Mouse (Mus musculus) heart, embryonic 11.5 days (tissue): ENCODE results near the gene Zar1. TPM values are rescaled to one million over a fixed set of nuclear protein-coding genes. Genes with fewer than 3 reads are reported as not detected.
"Not testable (repeated sequence)": the region's sequence is repeated elsewhere in the genome, so short reads cannot be mapped to it uniquely, and the experiment has no call there.

Source experiments
- ATAC-seq: fragments of 200-750 bp; cut with Nextera tagmentation; replicated peaks from 2 replicates; pipeline ENCODE4 v1.8.0; 2017; ENCODE audit warnings: moderate library complexity; ENCODE audit not compliant: insufficient number of reproducible peaks, low FRiP score, low TSS enrichment
- H3K27ac ChIP-seq: fragments of 300-500 bp; sonication (generic); 2 replicates; pipeline ENCODE4 v1.5.1; 2014; ENCODE audit warnings: mild to moderate bottlenecking, low read depth, low read length
- H3K27me3 ChIP-seq: fragments of 300-500 bp; sonication (generic); 2 replicates; pipeline ENCODE4 v1.6.1; 2014; ENCODE audit warnings: mild to moderate bottlenecking, low read length, mixed read lengths; ENCODE audit not compliant: control insufficient read depth, insufficient read depth
- H3K36me3 ChIP-seq: fragments of 300-500 bp; sonication (generic); 2 replicates; pipeline ENCODE4 v1.6.1; 2014; ENCODE audit warnings: mild to moderate bottlenecking, low read length, moderate library complexity, mixed read lengths; ENCODE audit not compliant: control insufficient read depth, insufficient read depth
- H3K4me1 ChIP-seq: fragments of 300-500 bp; sonication (generic); 2 replicates; pipeline ENCODE4 v1.6.1; 2014; ENCODE audit warnings: low read length; ENCODE audit not compliant: control insufficient read depth, insufficient read depth
- H3K4me2 ChIP-seq: fragments of 300-500 bp; sonication (generic); 2 replicates; pipeline ENCODE4 v1.6.1; 2014; ENCODE audit warnings: mild to moderate bottlenecking, moderate library complexity
- H3K4me3 ChIP-seq: fragments of 300-500 bp; sonication (generic); 2 replicates; pipeline ENCODE4 v1.5.1; 2014; ENCODE audit warnings: low read depth, low read length
- H3K9ac ChIP-seq: fragments of 300-500 bp; sonication (generic); 2 replicates; pipeline ENCODE4 v1.6.1; 2014; ENCODE audit warnings: mild to moderate bottlenecking, low read depth, low read length, moderate library complexity
- H3K9me3 ChIP-seq: fragments of 300-500 bp; sonication (generic); replicated peaks from 2 replicates; pipeline ENCODE4 v1.6.1; 2016; ENCODE audit warnings: low read length; ENCODE audit not compliant: control insufficient read depth
- WGBS: fragments of 180-500 bp; shearing (Covaris S2); extraction: QIAGEN DNeasy Blood & Tissue Kit; methylation state at CpG from one replicate; pipeline ENCODE4 v1.1.7; 2014; ENCODE audit not compliant: insufficient replicate concordance; 5-methylcytosine and 5-hydroxymethylcytosine counted together
- polyA plus RNA-seq: library from polyadenylated mRNA; unstranded; fragments of >200 nt; fragmentation: Nextera tagmentation; extraction: Ambion mirVana; gene quantifications from 2 replicates; pipeline ENCODE4 v1.2.1, GENCODE M21; 2014

Zar1 gene
- polyA plus RNA-seq, 1 experiment from 2014 or later: 0.44 TPM

DNA sequence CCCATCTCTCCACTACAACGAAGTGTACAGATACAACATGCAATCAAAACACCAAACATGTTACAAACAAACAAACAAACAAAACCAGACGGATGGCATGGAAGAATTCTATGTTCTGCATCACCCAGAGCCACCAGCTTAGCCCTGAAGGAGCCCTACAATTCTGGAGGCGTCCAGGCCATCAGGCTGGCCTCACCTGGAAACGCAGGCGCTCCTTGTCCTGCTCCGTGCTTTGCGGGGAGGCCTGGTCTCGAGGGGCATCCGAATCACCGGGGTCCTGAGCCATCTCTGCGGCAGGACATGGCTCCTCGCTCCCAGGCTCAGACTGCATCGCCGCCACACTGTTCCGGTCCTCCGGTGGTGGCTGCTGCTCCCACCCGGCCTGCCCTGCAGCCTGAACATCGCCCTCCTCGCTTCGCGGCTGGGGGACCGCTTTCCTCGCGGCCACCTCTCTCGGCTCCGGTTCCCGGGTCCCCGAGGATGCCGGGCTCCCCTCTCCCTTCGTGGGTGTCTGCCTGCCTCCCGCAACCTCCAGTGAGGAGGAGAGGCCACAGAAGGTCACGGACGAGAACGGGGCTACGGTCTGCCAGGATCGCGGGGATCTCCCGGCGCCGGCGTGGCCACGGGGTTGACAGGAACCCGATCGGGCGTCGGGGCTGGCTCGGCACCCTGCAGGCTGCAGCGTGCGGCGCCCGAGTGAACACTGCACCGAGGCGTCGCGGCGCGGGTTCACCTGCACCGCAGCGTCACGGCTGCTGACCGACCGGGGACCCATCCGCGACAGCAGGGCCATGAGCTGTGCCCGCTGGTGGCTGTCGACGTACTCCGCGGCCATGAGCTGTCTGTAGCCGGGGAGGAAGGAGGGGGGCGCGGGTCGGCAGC lies 725 bp downstream of the Zar1 start:
- not testable (repeated sequence) for H3K27ac ChIP-seq, H3K4me1 ChIP-seq, H3K36me3 ChIP-seq, H3K9me3 ChIP-seq
- WGBS: 9% methylated on average over 48 of the region's 73 CpGs
- H3K9ac ChIP-seq: peak overlapping the region; percentile 59
- ATAC-seq: peak; percentile 49; the same call in 1 of the 2 replicates
- H3K4me2 ChIP-seq: peak overlapping the region; percentile 87
- H3K4me3 ChIP-seq: peak overlapping the region; percentile 52
- H3K27me3 ChIP-seq: peaks cover 15% of the 10 kb centered on the region

DNA sequence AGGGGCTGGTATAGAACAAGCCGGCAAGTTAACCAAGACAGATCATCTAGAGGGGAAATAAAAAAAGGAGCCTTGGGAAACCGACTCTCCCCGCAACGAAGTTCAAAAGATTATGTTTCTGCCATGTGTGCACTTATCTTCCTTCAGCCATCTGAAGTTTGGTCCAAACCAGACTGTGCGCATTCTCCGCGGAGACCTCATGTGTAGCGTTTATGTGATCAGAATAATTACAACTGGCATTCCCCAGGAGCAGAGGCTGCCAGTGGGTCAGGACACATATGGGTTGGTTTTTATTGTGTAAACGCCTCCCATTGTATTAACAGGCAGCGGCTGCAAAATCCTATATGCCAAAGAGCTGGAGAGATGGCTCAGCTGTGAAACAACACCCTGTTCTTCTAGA lies 1.5 kb downstream of the Zar1 start:
- not testable (repeated sequence) for H3K4me3 ChIP-seq, H3K4me2 ChIP-seq, ATAC-seq

GRCm38 (mm10) chr5:72565621-72566020 lies 15.4 kb downstream of the Zar1 start:
- H3K27me3 ChIP-seq: no peaks in the 10 kb centered on the region
- ATAC-seq: no peak
- H3K4me2 ChIP-seq: no peak overlapping the region
- H3K9ac ChIP-seq: no peak overlapping the region
- H3K4me1 ChIP-seq: no peaks in the 10 kb centered on the region
- peaks cover 5% of the 10 kb centered on the region; the same call in 1 of the 2 replicates for H3K9me3 ChIP-seq
- WGBS: 84% methylated on average over 5 of the region's 5 CpGs
- no peaks in the 10 kb centered on the region for H3K36me3 ChIP-seq
- H3K27ac ChIP-seq: no peak overlapping the region
- no peak overlapping the region for H3K4me3 ChIP-seq

More for the DNA sequence above, 1.5 kb downstream of the Zar1 start:
- H3K9ac ChIP-seq, H3K36me3 ChIP-seq, H3K9me3 ChIP-seq, H3K4me1 ChIP-seq, H3K27ac ChIP-seq: not testable (repeated sequence)
- WGBS: 63% methylated on average over 10 of the region's 10 CpGs
- peaks cover 15% of the 10 kb centered on the region for H3K27me3 ChIP-seq

- not testable (repeated sequence) for H3K4me3 ChIP-seq, H3K9ac ChIP-seq, H3K9me3 ChIP-seq, ATAC-seq, H3K4me2 ChIP-seq, H3K27me3 ChIP-seq, H3K27ac ChIP-seq, H3K4me1 ChIP-seq, H3K36me3 ChIP-seq
- 23% methylated on average over 2 of the region's 2 CpGs for WGBS
These were observed 17.9 kb downstream of the Zar1 start for GRCm38 (mm10) chr5:72563183-72563582.

DNA sequence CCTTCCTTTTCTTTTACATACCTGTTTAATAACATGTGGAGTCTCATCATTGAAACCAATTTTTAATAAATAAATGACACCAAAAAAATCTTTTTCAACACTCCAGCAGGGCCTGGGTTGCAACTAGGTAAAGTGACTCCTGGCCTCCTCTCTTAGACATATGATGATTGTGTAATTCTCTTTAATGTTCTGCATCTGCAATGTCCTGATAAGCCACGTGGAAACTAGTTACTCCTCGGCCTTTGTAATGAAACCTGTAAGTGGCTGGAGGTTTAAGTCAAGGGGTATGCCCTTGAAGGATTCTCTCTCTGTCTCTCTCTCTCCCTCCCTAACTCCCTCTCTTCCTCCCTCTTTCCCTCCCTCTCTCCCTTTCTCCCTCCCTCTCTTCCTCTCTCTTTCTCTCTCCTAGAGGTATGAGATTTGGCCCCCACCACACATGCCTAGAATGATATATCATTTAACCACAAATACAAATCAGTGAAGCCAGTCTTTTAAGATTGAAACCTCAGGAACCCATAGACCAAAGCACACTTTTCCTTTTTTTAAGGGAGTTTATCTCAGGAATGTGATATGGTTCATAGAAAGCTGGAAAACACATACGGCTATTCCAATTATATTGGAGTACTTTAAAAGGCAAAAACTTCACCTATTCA lies 20.0 kb downstream of the Zar1 start:
- ATAC-seq: no peak
- WGBS: 54% methylated on average over 3 of the region's 3 CpGs
- H3K4me2 ChIP-seq: no peak overlapping the region

GRCm38 (mm10) chr5:72559544-72560049 lies 21.5 kb downstream of the Zar1 start, which contains the start of gene Nfxl1:
Gene Nfxl1, minus strand, starts transcription at chr5:72559684.
- Histone ChIP-seq H3K4me2 (peak within 1 kb of the TSS; percentile 94), H3K27me3 (no peaks in the 10 kb centered on the region), H3K27ac (peak within 1 kb of the TSS; percentile 54; the same call in 1 of the 2 replicates), H3K9me3 (no peaks in the 10 kb centered on the region), H3K36me3 (no peaks in the 10 kb centered on the region), H3K4me3 (peak within 1 kb of the TSS; percentile 89), H3K9ac (peak within 1 kb of the TSS; percentile 92), H3K4me1 (peaks cover 5% of the 10 kb centered on the region; the same call in 1 of the 2 replicates)
- peak; percentile 94 for ATAC-seq
- under 1% methylated on average over 42 of the region's 42 CpGs for WGBS

More for the DNA sequence above, 20.0 kb downstream of the Zar1 start:
- Histone ChIP-seq H3K4me3 (no peak overlapping the region), H3K27me3 (no peaks in the 10 kb centered on the region), H3K4me1 (peaks cover 5% of the 10 kb centered on the region; the same call in 1 of the 2 replicates), H3K9me3 (no peaks in the 10 kb centered on the region), H3K9ac (no peak overlapping the region), H3K36me3 (no peaks in the 10 kb centered on the region), H3K27ac (no peak overlapping the region)

GRCm38 (mm10) chr5:72558716-72559526 lies 22.1 kb downstream of the Zar1 start:
- under 1% methylated on average over 57 of the region's 57 CpGs for WGBS
- peak; percentile 77 for ATAC-seq
- H3K27me3 ChIP-seq: no peaks in the 10 kb centered on the region
- H3K9me3 ChIP-seq: no peaks in the 10 kb centered on the region
- H3K36me3 ChIP-seq: no peaks in the 10 kb centered on the region
- peak overlapping the region; percentile 92 for H3K9ac ChIP-seq
- peak overlapping the region; percentile 42; the same call in 1 of the 2 replicates for H3K27ac ChIP-seq
- H3K4me2 ChIP-seq: peak overlapping the region; percentile 94
- peak overlapping the region; percentile 89 for H3K4me3 ChIP-seq
- peaks cover 5% of the 10 kb centered on the region; the same call in 1 of the 2 replicates for H3K4me1 ChIP-seq

DNA sequence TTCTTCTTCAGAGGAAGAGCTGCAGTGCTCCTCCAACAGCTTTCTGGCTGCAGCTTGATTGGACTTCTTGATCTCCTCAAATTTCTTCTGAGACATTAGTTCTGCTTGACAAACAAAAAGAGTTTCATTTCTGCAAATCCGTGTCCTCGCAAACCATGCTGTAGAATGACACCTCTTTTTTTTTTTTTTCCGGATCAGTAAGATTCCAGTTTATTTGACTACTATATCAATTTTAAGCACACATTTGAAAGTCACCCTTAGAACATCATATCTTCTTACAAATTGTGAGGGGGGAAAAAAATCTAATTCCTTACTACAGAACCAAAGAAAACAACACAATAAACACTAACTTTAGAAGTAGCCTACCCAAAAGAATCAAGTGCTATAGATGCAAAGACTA lies 24.8 kb downstream of the Zar1 start:
- WGBS: 93% methylated on average over 3 of the region's 3 CpGs
- H3K4me2 ChIP-seq: no peak overlapping the region

More for the DNA sequence above, 24.8 kb downstream of the Zar1 start:
- no peak overlapping the region for H3K9ac ChIP-seq
- no peaks in the 10 kb centered on the region for H3K27me3 ChIP-seq
- H3K27ac ChIP-seq: no peak overlapping the region
- ATAC-seq: no peak
- no peak overlapping the region for H3K4me3 ChIP-seq
- 0 out of 2 replicates have a peak, but pooled peaks cover 4% of the 10 kb centered on the region for H3K36me3 ChIP-seq
- H3K4me1 ChIP-seq: peaks cover 5% of the 10 kb centered on the region; the same call in 1 of the 2 replicates
- H3K9me3 ChIP-seq: no peaks in the 10 kb centered on the region
